ENCODE assay signal across 8 mouse cellular contexts in genomic region chr1:66700149-66700692, GRCm38 (mm10). TPM values are rescaled to one million over a fixed set of nuclear protein-coding genes. Genes with fewer than 3 reads are reported as not detected.
DNase-seq lines count a peak whose midpoint lies in the region; ATAC-seq and TF ChIP-seq lines count a peak whose summit lies in the region.

No protein-coding gene starts in this region.

- H3K79me2 ChIP-seq in heart, adult 2 months (replicated peaks; ENCODE audit: control insufficient read depth, insufficient read depth, low read length), result no peaks in the 10 kb centered on the region; the same call in 1 of the 2 replicates
- peaks cover 25% of the 10 kb centered on the region for H3K79me2 ChIP-seq in MEL (ENCODE audit: control insufficient read depth, insufficient read depth, low read length, poor library complexity)

- 51% methylated on average over 5 of the region's 5 CpGs for WGBS in heart, adult 2 months
- 37% methylated on average over 5 of the region's 5 CpGs for WGBS in hindbrain, embryonic 12.5 days

- no peak for TF ChIP-seq CTCF in heart, adult 2 months (IDR thresholded peaks at IDR 0.05)
- TF ChIP-seq CTCF in MEL (IDR thresholded peaks at IDR 0.05 in 2 of 3, conservative IDR thresholded peaks at IDR 0.05 in 1 of 3; ENCODE audit: control insufficient read depth in 1 of 3, insufficient read depth in 1 of 3, low read depth in 2 of 3, low read length in 3 of 3, poor library complexity in 1 of 3, severe bottlenecking in 1 of 3), result no peak

- peaks cover 2% of the 10 kb centered on the region; the same call in 1 of the 2 replicates for H3K4me1 ChIP-seq in heart, adult 2 months (ENCODE audit: control insufficient read depth, insufficient read depth, low read length)
- peaks cover 6 to 9% of the 10 kb centered on the region in 2 experiments for H3K4me1 ChIP-seq in MEL (ENCODE audit: control insufficient read depth in 1 of 2, insufficient read depth in 2 of 2, low read length in 2 of 2)
- H3K4me1 ChIP-seq in hindbrain, embryonic 12.5 days, result peaks cover 15% of the 10 kb centered on the region

- H3K9ac ChIP-seq in heart, adult 2 months (ENCODE audit: low read depth, low read length), result no peak overlapping the region
- H3K9ac ChIP-seq in MEL (ENCODE audit: control insufficient read depth, low read depth, low read length, poor library complexity, severe bottlenecking), result no peak overlapping the region
- H3K9ac ChIP-seq in hindbrain, embryonic 12.5 days, result no peak overlapping the region

- peak overlapping the region; percentile 64 for H3K4me2 ChIP-seq in hindbrain, embryonic 12.5 days (replicated peaks)

- ATAC-seq in hindbrain, embryonic 12.5 days (ENCODE audit: low FRiP score), result peak; percentile 23
- ATAC-seq in megakaryocyte progenitor cell, adult 5-6 weeks (replicated peaks; ENCODE audit: poor library complexity), result peak; percentile 62

- peak overlapping the region; percentile 92 for H3K4me3 ChIP-seq in heart, adult 2 months
- H3K4me3 ChIP-seq in MEL (ENCODE audit: control insufficient read depth in 1 of 2, insufficient read depth in 1 of 2, low read depth in 2 of 2, low read length in 2 of 2), result peak overlapping the region; percentile 12 to 96; a peak in 3 of 4 replicates
- H3K4me3 ChIP-seq in hindbrain, embryonic 12.5 days, result peak overlapping the region; percentile 86

- H3K9me3 ChIP-seq in MEL (replicated peaks; ENCODE audit: insufficient read depth, low read length), result no peaks in the 10 kb centered on the region
- H3K9me3 ChIP-seq in hindbrain, embryonic 12.5 days (replicated peaks), result no peaks in the 10 kb centered on the region

- TF ChIP-seq EP300 in heart, adult 2 months (IDR thresholded peaks at IDR 0.05; ENCODE audit: insufficient read depth, low read depth, low read length), result no peak
- no peak for TF ChIP-seq EP300 in MEL (IDR thresholded peaks at IDR 0.05; ENCODE audit: low read depth in 1 of 2, low read length in 2 of 2)

- TF ChIP-seq RAD21 in MEL (IDR thresholded peaks at IDR 0.05; ENCODE audit: low read depth, low read length), result no peak

- peaks cover 3% of the 10 kb centered on the region for H3K36me3 ChIP-seq in heart, adult 2 months (ENCODE audit: control insufficient read depth, insufficient read depth, low read length)
- peaks cover 1 to 8% of the 10 kb centered on the region in 2 experiments; a peak in 2 of 4 replicates for H3K36me3 ChIP-seq in MEL (ENCODE audit: control insufficient read depth in 1 of 2, insufficient read depth in 2 of 2, low read length in 2 of 2)
- no peaks in the 10 kb centered on the region for H3K36me3 ChIP-seq in hindbrain, embryonic 12.5 days

- H3K27ac ChIP-seq in heart, adult 2 months, result peak overlapping the region; percentile 47; the same call in 1 of the 2 replicates
- H3K27ac ChIP-seq in MEL (ENCODE audit: control insufficient read depth, low read depth, low read length), result no peak overlapping the region
- no peak overlapping the region for H3K27ac ChIP-seq in hindbrain, embryonic 12.5 days

- TF ChIP-seq POLR2A in heart, adult 2 months (IDR thresholded peaks at IDR 0.05; ENCODE audit: insufficient read depth, low read depth, low read length), result no peak
- TF ChIP-seq POLR2A in MEL (IDR thresholded peaks at IDR 0.05; ENCODE audit: control insufficient read depth in 1 of 2, insufficient read depth in 1 of 2, low read depth in 1 of 2, low read length in 2 of 2, poor library complexity in 1 of 2), result no peak

- intact Hi-C loops in heart, adult 2 months (cut with DNase I), result loop anchor here (2.0 to 10.0 kb wide), 2 partner anchors 117 to 335 kb away; partner anchors contain the start of genes Kansl1l and Lancl1

- H3K27me3 ChIP-seq in heart, adult 2 months (ENCODE audit: control insufficient read depth, insufficient read depth, low read length), result no peaks in the 10 kb centered on the region
- H3K27me3 ChIP-seq in MEL (ENCODE audit: control insufficient read depth in 1 of 2, insufficient read depth in 2 of 2, low read length in 2 of 2), result peaks cover 0 to 1% of the 10 kb centered on the region in 2 experiments; a peak in 3 of 4 replicates
- H3K27me3 ChIP-seq in hindbrain, embryonic 12.5 days, result no peaks in the 10 kb centered on the region

- no peak for DNase-seq in heart, adult 2 months
- no peak for DNase-seq in heart, adult 8-10 months (ENCODE audit: low spot score)
- DNase-seq in MEL (ENCODE audit: low read depth, low spot score), result no peak
- DNase-seq in urinary bladder, adult 18-20 months (ENCODE audit: low spot score in 2 of 2), result no peak
- no peak for DNase-seq in layer of hippocampus, adult 8-10 months (ENCODE audit: low spot score in 2 of 2)
- no peak for DNase-seq in cerebellum, postnatal 25 days

TF ChIP-seq in MEL, 35 proteins besides CTCF, POLR2A, EP300 and RAD21:
- TF ChIP-seq NELFE (IDR thresholded peaks at IDR 0.05; ENCODE audit: low read depth, low read length) (no peak), JUND (IDR thresholded peaks at IDR 0.05; ENCODE audit: low read depth, low read length) (no peak), MAX (IDR thresholded peaks at IDR 0.05; ENCODE audit: low read length) (no peak), GABPA (IDR thresholded peaks at IDR 0.05; ENCODE audit: low read depth, low read length) (no peak), BHLHE40 (IDR thresholded peaks at IDR 0.05; ENCODE audit: borderline replicate concordance, low read depth, low read length) (no peak), MAZ (IDR thresholded peaks at IDR 0.05; ENCODE audit: low read depth, low read length) (no peak)
TF ChIP-seq in MEL: peak in this region for 0.

RNA-seq across cellular contexts. Expression of gene Rpe, which starts 0.4 kb away (rescaled TPM):
- 10 to 100 TPM; 11.7 to 12.5 TPM for total RNA-seq in heart, adult 2 months (2021)
- polyA plus RNA-seq in heart, adult 2 months (2012; rRNA removed), result 5.7 and 10.7 TPM in 2 replicates
- total RNA-seq in heart, adult 8-10 months (2022), result 10 to 100 TPM in 3 of 4 experiments, 1 to 10 TPM in 1; 9.9 to 12.2 (median 11.0) TPM
- 27.0 and 31.8 TPM in 2 replicates for total RNA-seq in MEL (2012; rRNA removed)
- 10 to 100 TPM in 1 of 2 experiments, not detected in 1; 32.2 TPM for polyA plus RNA-seq in MEL (2012; ENCODE audit: insufficient read depth in 1 of 2, insufficient read length in 2 of 2, low read depth in 1 of 2, low replicate concordance in 2 of 2, missing spikeins in 1 of 2)
- polyA plus RNA-seq in hindbrain, embryonic 12.5 days (2016; fragmentation: Nextera tagmentation; extraction: Ambion mirVana), result 48.4 and 51.4 TPM in 2 replicates
- total RNA-seq in megakaryocyte progenitor cell, adult 5-6 weeks (2015), result 62.2 and 65.0 TPM in 2 replicates
- 61.4 and 68.6 TPM in 2 replicates for total RNA-seq in megakaryocyte progenitor cell, adult 5-6 weeks (2017)
- total RNA-seq in layer of hippocampus, adult 8-10 months (2022), result 10 to 100 TPM; 31.3 to 37.5 (median 34.3) TPM
